Mouse (Mus musculus) stomach, embryonic 15.5 days (tissue): ENCODE data around the gene Pdpk1. TPM values are rescaled to one million over a fixed set of nuclear protein-coding genes. Genes with fewer than 3 reads are reported as not detected.

Experiments
- polyA plus RNA-seq: library from polyadenylated mRNA; unstranded; fragments of >200 nt; fragmentation: Nextera tagmentation; extraction: Ambion mirVana; gene quantifications from 2 replicates; pipeline ENCODE4 v1.2.1, GENCODE M21; 2015

The Pdpk1 gene
- polyA plus RNA-seq, 1 experiment from 2014 or later: 36.1 TPM

Other genes starting within 250 kb of the Pdpk1 start
- not detected in 2 replicates for gene Dcpp3, start 233.5 kb downstream of the Pdpk1 start, polyA plus RNA-seq
- not detected in 2 replicates for gene Sbp, start 209.3 kb downstream of the Pdpk1 start, polyA plus RNA-seq
- not detected in 2 replicates for gene Sbpl, start 195.7 kb downstream of the Pdpk1 start, polyA plus RNA-seq
- gene Prss30, start 170.4 kb downstream of the Pdpk1 start, polyA plus RNA-seq: 0.45 TPM in 1 of 2 replicates, not detected in the other
- gene Prss22, start 152.8 kb downstream of the Pdpk1 start, polyA plus RNA-seq: 1.9 and 3.0 TPM in 2 replicates
- gene Prss27, start 112.8 kb downstream of the Pdpk1 start, polyA plus RNA-seq: 2.4 and 6.3 TPM in 2 replicates
- 58.4 and 61.4 TPM in 2 replicates for gene Kctd5, start 77.4 kb downstream of the Pdpk1 start, polyA plus RNA-seq
- gene Amdhd2, start 12.8 kb upstream of the Pdpk1 start, polyA plus RNA-seq: 25.1 and 29.3 TPM in 2 replicates
- gene Atp6v0c, start 18.8 kb upstream of the Pdpk1 start, polyA plus RNA-seq: 495 and 512 TPM in 2 replicates
- gene Tbc1d24, start 54.6 kb upstream of the Pdpk1 start, polyA plus RNA-seq: 5.0 and 6.3 TPM in 2 replicates
- 8.1 and 8.5 TPM in 2 replicates for gene Ntn3, start 58.6 kb upstream of the Pdpk1 start, polyA plus RNA-seq
- 9.8 and 10.0 TPM in 2 replicates for gene Tedc2, start 69.9 kb upstream of the Pdpk1 start, polyA plus RNA-seq
- gene Ccnf, start 100.6 kb upstream of the Pdpk1 start, polyA plus RNA-seq: 54.2 and 55.0 TPM in 2 replicates
- gene Abca17, start 200.1 kb upstream of the Pdpk1 start, polyA plus RNA-seq: 0.09 and 0.23 TPM in 2 replicates
- gene Abca3, start 201.0 kb upstream of the Pdpk1 start, polyA plus RNA-seq: 11.9 TPM in 2 replicates